Mouse (Mus musculus): ENCODE data around the gene Nav1.

DNA sequence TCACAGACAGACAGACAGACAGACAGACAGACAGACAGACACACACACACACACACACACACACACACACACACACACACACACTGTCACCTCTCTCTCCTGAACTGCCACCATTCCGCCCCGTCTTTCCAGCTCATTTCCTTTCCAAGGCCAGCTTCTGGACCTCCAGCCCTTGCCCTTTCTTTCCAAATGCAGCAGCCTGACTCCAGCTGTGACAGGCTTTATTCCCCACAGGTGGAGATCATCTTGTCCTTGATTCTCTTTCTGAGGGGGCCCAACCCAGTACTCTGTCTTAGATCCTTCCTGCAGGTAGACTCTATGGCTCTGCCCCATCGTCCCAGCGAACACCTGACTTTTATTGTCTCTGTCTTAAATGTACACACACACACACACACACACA lies 53.5 kb downstream of the Nav1 start:
- TF ChIP-seq CTCF (IDR thresholded peaks at IDR 0.05; ENCODE audit: insufficient read depth, low read depth, low read length) (no peak), POLR2A (IDR thresholded peaks at IDR 0.05; ENCODE audit: insufficient read depth, low read depth, low read length) (no peak)
